Mouse (Mus musculus) G1E (cell line): Measurements from ENCODE around the gene Mphosph9.
"Not testable (repeated sequence)": the region's sequence is repeated elsewhere in the genome, so short reads cannot be mapped to it uniquely, and the experiment has no call there.

Source experiments
- CTCF ChIP-seq: IDR thresholded peaks from 2 replicates; pipeline ENCODE4 v1.5.1; 2012; ENCODE audit warnings: low read depth, low read length, inconsistent platforms, mixed read lengths
- POLR2AphosphoS5 ChIP-seq: IDR thresholded peaks from 2 replicates; pipeline ENCODE4 v1.6.1; 2012; ENCODE audit warnings: low read depth, low read length, inconsistent platforms; ENCODE audit not compliant: insufficient replicate concordance

- TF ChIP-seq POLR2AphosphoS5, CTCF: not testable (repeated sequence)
These were observed 14.1 kb upstream of the Mphosph9 start for GRCm38 (mm10) chr5:124341753-124342339.
